Mouse (Mus musculus) Muller cell, postnatal 12 days (primary cell): ENCODE data around the gene Rab25.
A peak's percentile ranks its signal among the peaks of the same experiment; 100 is the strongest.

Source experiments
- DNase-seq: peaks from one replicate; pipeline ENCODE4 v3.0.0-alpha.2; 2015; ENCODE audit errors: inconsistent ontology term

Rab25 gene

DNA sequence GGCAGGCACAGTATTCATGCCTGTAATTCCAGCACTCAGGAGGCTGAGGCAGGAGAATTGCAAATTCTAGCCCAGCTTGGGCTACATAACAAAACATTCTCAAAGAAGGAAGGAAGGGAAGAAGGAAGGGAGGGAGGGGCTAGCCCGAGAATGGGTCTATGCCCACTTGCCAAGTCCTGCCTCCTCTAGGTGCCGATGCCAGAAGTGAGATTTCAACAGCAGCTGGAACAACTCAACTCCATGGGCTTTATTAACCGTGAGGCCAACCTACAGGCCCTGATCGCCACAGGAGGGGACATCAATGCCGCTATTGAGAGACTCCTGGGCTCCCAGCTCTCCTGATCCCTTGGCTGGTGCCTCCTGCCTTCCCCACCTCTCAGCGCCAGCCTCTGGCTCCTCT lies 19.8 kb upstream of the Rab25 start:
- DNase-seq: no peak

DNA sequence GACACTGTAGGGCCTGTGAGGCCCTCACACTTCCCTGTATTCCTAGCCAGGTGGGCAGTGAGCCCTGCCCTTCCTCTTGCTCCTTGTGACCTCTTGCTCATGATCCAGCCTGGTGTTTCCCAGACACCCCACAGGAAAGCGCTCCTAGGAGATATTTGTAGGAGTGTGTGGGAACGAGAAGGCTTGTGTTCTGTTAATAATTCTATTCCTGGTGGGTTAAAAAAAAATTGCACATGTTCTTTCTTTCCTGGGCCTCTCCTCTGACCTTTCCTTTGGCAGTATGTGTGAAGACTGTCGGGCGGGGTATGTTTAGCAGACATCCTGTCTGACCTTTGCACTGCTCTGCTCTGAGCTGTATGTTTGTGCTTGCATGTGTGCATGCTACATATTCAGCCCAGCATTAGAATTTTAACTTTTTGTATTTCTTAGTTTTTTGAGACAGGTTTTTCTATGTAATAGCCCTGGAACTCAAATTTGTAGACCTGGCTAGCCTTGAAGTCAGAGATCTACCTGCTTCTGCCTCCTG lies 18.5 kb upstream of the Rab25 start:
- no peak for DNase-seq

- DNase-seq: no peak
These were observed 18.0 kb upstream of the Rab25 start for GRCm38 (mm10) chr3:88566116-88566515.

GRCm38 (mm10) chr3:88563966-88564365 lies 15.9 kb upstream of the Rab25 start:
- DNase-seq: peak; percentile 54

GRCm38 (mm10) chr3:88563442-88563841 lies 15.3 kb upstream of the Rab25 start:
- DNase-seq: peak; percentile 61

DNA sequence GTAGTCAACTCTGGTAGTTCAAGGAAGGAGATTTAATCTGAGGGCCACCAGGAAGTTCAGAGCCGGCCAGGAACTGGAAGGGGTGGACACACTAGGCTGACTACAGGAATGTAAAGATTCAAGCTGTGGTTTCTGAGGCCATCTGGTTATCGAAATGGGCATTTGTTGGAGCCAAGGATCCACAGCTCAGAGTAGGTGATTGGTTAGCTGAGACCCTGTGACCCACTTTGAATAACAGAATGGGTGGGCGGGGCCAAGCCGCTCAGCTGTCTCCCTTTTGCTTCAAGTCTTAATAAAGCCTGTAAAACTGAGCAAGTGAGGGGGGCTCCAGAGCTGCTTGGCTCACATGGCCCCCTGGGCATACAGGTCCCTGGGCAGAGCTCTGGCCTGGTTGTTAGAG lies 13.9 kb upstream of the Rab25 start:
- DNase-seq: peak; percentile 80

- no peak for DNase-seq
These were observed 11.5 kb upstream of the Rab25 start for GRCm38 (mm10) chr3:88559596-88559995.

- DNase-seq: no peak
These were observed 8.5 kb upstream of the Rab25 start for GRCm38 (mm10) chr3:88556616-88557015.

GRCm38 (mm10) chr3:88555731-88556130 lies 7.6 kb upstream of the Rab25 start:
- DNase-seq: no peak

- no peak for DNase-seq
These were observed 7.0 kb upstream of the Rab25 start for GRCm38 (mm10) chr3:88555069-88555605.

- DNase-seq: peak; percentile 62
These were observed 5.9 kb upstream of the Rab25 start for GRCm38 (mm10) chr3:88553880-88554586.

DNA sequence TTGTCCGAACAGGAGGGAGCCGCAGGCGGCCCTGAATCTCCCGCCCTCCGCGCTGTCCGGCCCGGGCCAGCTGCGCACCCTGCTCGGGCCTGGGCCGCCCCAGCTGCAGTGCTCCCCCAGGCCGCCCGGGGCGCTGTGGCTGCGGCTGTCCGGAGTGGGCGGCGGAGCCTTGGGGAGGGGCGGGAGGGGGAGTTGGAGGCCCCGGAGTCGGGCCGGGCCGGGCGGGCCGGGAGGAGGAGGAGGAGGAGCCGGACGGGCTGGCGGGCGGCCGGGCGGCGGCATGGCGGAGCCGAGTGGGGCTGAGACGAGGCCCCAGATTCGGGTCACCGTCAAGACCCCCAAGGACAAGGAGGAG lies 5.4 kb upstream of the Rab25 start, which contains the start of gene Ubqln4:
Ubqln4 (plus strand) TSS at position 234 of the 355 bp plus-strand sequence.
- DNase-seq: peak; percentile 97

GRCm38 (mm10) chr3:88552676-88553524 lies 4.8 kb upstream of the Rab25 start, which contains the start of gene Lamtor2:
Lamtor2 (minus strand) TSS chr3:88553074.
- DNase-seq: peak; percentile 100

DNA sequence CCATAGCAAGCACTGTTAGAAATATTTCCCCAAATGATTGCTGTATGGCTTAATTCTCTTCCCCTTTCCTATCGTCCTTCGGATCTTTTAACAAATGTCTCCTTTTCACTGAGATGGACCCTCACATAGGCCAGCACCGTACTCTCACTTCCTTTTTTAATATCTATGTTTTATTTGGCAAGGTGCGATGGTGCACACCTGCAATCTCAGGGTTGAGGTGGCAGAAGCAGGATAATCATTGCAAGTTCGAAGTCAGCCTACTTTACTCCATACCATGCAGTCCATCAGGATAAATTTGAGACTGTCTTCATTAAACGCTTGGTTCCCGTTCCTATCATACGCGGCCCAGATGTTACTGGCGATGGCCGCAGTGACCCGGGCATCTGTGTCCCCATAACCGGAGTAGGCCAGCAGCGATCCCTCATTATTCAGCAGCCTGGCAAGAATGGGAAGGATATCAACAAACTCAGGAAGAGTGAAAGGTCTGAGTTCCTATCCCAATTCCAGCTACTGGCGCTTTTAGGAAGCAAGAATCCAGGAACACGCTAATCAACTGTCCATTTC lies 4.1 kb upstream of the Rab25 start:
- DNase-seq: no peak

DNA sequence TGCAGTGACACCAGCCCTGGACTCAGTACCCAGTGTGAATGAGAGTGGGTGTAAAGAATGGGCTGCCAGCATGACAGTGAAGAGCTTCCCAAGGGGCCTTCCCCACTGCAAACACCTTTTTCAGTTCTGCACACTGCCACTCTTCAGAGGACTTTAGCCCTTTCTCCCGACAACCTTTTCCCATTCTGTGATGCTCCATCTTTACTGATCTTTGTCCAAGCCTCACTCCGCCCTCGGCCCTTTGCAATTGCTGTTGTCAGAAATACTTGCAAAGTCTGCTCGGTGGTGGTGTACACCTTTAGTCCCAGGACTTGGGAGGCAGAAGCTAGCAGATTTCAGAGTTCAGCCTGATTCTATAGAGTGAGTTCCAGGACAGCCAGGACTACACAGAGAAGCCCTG lies 3.5 kb upstream of the Rab25 start:
- DNase-seq: no peak

GRCm38 (mm10) chr3:88546674-88547418 lies 1.3 kb downstream of the Rab25 start:
- DNase-seq: no peak

- no peak for DNase-seq
These were observed 3.0 kb downstream of the Rab25 start for GRCm38 (mm10) chr3:88544955-88545591.

- no peak for DNase-seq
These were observed 3.6 kb downstream of the Rab25 start for GRCm38 (mm10) chr3:88544514-88544913.

- DNase-seq: no peak
These were observed 4.3 kb downstream of the Rab25 start for GRCm38 (mm10) chr3:88543651-88544410.

GRCm38 (mm10) chr3:88543174-88543573 lies 4.9 kb downstream of the Rab25 start:
- DNase-seq: no peak
